Mouse (Mus musculus) liver, embryonic 13.5 days (tissue): Measurements from ENCODE around the gene Vamp1. TPM values are rescaled to one million over a fixed set of nuclear protein-coding genes. Genes with fewer than 3 reads are reported as not detected.

Source experiments
- ATAC-seq: fragments of 200-750 bp; cut with Nextera tagmentation; 2 replicates; pipeline ENCODE4 v1.8.0; 2017; ENCODE audit warnings: low read depth, mild to moderate bottlenecking, moderate number of reproducible peaks, moderate library complexity
- DNase-seq: peaks from one replicate; pipeline ENCODE4 v3.0.0; 2022
- H3K27ac ChIP-seq: fragments of 300-500 bp; sonication (generic); 2 replicates; pipeline ENCODE4 v1.5.1; 2015; ENCODE audit warnings: moderate library complexity, mild to moderate bottlenecking, inconsistent platforms
- H3K27me3 ChIP-seq: fragments of 300-500 bp; sonication (generic); 2 replicates; pipeline ENCODE4 v1.6.1; 2015; ENCODE audit warnings: mild to moderate bottlenecking, inconsistent platforms
- H3K36me3 ChIP-seq: fragments of 300-500 bp; sonication (generic); 2 replicates; pipeline ENCODE4 v1.6.1; 2015; ENCODE audit warnings: mild to moderate bottlenecking, inconsistent platforms
- H3K4me1 ChIP-seq: fragments of 300-500 bp; sonication (generic); replicated peaks from 2 replicates; pipeline ENCODE4 v1.6.1; 2015; ENCODE audit warnings: inconsistent platforms
- H3K4me2 ChIP-seq: fragments of 300-500 bp; sonication (generic); 2 replicates; pipeline ENCODE4 v1.6.1; 2015; ENCODE audit warnings: inconsistent platforms, mild to moderate bottlenecking, moderate library complexity
- H3K4me3 ChIP-seq: fragments of 300-500 bp; sonication (generic); replicated peaks from 2 replicates; pipeline ENCODE4 v1.5.1; 2015; ENCODE audit warnings: mild to moderate bottlenecking, inconsistent platforms
- H3K9ac ChIP-seq: fragments of 300-500 bp; sonication (generic); 2 replicates; pipeline ENCODE4 v1.6.1; 2015; ENCODE audit warnings: mild to moderate bottlenecking, inconsistent platforms
- H3K9me3 ChIP-seq: fragments of 300-500 bp; sonication (generic); replicated peaks from 2 replicates; pipeline ENCODE4 v1.6.1; 2016; ENCODE audit warnings: inconsistent platforms
- WGBS: fragments of 180-500 bp; shearing (Covaris S2); methylation state at CpG from one replicate; pipeline ENCODE4 v1.1.7; 2015; ENCODE audit not compliant: insufficient replicate concordance; 5-methylcytosine and 5-hydroxymethylcytosine counted together
- polyA plus RNA-seq: library from polyadenylated mRNA; unstranded; fragments of >200 nt; fragmentation: Nextera tagmentation; extraction: Ambion mirVana; gene quantifications from 2 replicates; pipeline ENCODE4 v1.2.1, GENCODE M21; 2015

Vamp1 gene
- polyA plus RNA-seq, result 1.6 and 2.1 TPM in 2 replicates

DNA sequence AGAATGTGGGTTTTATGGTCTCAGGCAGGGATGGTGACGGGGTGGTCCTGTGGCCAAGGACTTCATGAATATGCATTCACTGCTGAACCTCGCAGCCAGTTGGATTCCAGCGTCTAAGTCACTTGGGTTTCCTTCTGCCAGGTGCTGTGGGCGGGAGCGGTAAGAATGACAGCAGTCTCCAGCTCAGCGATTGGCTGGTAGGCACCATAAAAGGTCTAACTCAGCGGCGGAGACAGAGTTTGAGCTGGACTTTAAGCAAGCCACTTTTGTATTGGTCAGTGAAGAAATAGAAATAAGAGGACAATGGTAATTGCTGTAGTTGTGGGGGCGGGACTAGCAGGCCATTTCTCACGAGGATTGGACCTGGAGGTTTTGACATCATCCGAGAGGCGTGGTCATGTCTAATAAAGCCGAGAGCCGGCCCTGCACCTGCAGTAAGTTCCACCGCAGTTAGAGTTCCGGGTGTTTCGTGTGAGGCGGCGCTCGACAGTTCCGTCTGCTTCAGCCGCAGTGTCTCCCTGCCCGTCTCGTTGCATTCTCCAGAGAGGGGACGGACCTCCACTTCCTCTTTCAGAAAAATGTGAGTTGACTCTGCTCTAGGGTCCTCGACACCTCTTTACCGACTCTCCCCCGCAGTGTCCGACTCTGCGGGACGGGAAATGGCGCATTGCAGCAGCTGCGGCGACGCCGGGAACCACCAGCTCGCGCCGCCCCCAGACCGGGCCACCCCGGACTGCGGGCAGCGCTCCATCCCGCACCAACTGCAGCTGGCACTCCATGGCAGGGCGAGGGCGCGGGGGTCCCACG is at the start of gene Vamp1:
Vamp1 (plus strand) TSS at position 404 of the 807 bp plus-strand sequence.
- peak within 1 kb of the TSS; percentile 74 for H3K27ac ChIP-seq
- H3K4me1 ChIP-seq, result peaks cover 16% of the 10 kb centered on the region
- no peaks in the 10 kb centered on the region for H3K36me3 ChIP-seq
- peak within 1 kb of the TSS; percentile 86 for H3K9ac ChIP-seq
- peak; percentile 90 for DNase-seq
- peaks cover 25% of the 10 kb centered on the region for H3K27me3 ChIP-seq
- peak within 1 kb of the TSS; percentile 79 for H3K4me3 ChIP-seq
- under 1% methylated on average over 48 of the region's 48 CpGs for WGBS
- peak within 1 kb of the TSS; percentile 96 for H3K4me2 ChIP-seq
- ATAC-seq, result peak; percentile 95
- no peaks in the 10 kb centered on the region for H3K9me3 ChIP-seq

DNA sequence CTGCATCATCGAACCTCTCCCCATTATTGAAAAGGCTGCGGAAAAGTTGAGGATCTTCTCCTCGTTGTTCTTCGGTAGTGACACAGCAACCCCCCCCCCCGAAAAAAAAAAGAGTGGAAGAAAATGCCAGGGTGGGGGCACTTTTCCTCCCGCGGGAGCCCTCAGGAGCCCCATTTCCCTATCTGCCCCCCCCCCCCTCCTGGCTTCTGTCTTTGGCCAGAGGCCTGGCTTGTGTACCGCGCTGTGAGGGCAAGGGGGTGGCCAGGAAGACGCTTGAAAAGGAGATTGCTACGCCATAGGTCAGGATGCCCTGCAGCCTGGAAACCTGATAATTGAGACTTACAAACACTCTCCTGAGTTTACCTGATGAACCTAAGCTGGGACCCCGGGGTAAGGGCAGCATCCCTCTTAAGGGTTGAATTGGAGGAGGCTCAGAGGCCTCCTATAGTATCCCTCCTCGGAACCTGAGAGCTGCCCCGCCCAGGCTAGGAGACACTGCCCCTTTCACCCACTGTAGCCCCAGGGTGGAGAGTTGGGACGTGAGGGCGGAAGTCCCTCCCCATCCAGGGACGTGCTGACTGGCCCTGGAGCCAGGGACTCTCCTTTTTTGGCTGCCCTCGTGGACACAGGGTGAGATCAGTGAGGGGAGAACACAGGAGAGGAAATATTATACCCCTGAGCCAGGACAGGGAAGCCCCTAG is 49.1 kb upstream of the Vamp1 start, which contains the start of gene Gapdh:
Gapdh (minus strand) TSS at position 417 of the 701 bp plus-strand sequence.
- Histone ChIP-seq H3K9me3 (no peaks in the 10 kb centered on the region), H3K4me3 (peak within 1 kb of the TSS; percentile 80), H3K27ac (peak within 1 kb of the TSS; percentile 91), H3K9ac (peak within 1 kb of the TSS; percentile 91), H3K4me2 (peak within 1 kb of the TSS; percentile 79), H3K4me1 (peaks cover 69% of the 10 kb centered on the region), H3K36me3 (peaks cover 78% of the 10 kb centered on the region), H3K27me3 (no peaks in the 10 kb centered on the region)
- WGBS, result under 1% methylated on average over 17 of the region's 18 CpGs
- ATAC-seq, result peak; percentile 59
- DNase-seq, result peak; percentile 71

DNA sequence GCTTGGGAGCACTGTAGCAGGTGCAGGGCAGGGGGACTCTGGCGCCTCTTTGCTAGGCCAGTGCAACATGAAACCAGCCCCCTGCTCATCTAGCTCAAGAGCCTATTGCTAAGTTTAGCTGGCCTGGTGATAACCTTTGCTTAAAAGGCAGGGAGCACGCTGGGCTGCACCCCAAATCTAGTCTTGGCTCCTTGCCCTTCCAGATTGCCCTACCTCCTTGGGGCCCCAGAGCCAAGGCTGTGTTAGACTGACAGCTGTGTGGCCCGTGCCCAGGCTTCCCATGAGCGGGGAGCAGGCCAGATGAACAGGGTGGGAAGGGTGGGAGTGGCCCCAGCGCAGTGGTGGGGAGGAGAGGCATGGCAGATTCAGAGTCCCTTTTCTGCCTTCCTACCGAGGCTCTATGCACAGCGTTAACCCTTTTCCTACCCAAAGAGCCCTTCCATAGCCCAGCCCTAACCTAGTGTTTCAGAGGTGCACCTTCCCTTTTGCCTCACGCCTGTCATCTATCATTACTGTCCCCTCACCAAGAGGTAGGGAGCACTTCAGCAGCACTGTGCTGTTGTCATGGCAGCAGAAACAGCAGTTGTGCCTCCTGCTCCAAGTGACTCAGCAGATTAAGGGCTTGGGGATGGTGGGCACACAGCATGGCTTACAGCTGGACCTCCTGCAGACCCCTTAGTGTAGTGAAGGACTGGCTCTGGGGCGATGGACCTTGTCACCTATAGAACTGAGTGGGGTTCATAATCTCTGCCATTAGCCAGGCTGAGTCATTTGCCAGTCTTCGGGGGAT is 48.3 kb upstream of the Vamp1 start:
- Histone ChIP-seq H3K9me3 (no peaks in the 10 kb centered on the region), H3K4me1 (peaks cover 60% of the 10 kb centered on the region), H3K27me3 (no peaks in the 10 kb centered on the region), H3K36me3 (peaks cover 79% of the 10 kb centered on the region), H3K9ac (peak overlapping the region; percentile 91), H3K27ac (peak overlapping the region; percentile 90), H3K4me2 (peak overlapping the region; percentile 79), H3K4me3 (peak overlapping the region; percentile 80)
- ATAC-seq, result 0 out of 2 replicates have a peak, but pooled peaks have one; percentile 8
- 21% methylated on average over 10 of the region's 10 CpGs for WGBS
- DNase-seq, result peak; percentile 40

DNA sequence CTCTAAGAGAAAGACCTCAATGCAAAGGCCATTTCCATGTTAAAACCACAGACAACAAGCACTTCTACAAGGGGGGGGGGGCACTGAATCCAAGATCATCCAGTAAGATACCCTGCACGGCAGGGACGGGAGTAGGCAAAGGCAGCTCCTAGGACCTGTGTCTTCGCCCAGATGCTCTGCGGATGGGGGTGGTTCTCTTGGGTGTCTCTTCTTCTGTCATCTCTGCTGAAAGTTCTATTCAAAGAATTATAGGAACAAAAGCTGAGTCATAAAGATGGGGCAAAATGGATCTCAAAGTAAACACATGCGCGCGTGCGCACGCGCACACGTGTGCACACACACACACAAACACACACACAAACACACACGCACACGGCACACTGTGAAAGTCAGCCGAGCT is 47.3 kb upstream of the Vamp1 start:
- Histone ChIP-seq H3K27ac (peak overlapping the region; percentile 90; the same call in 1 of the 2 replicates), H3K9me3 (no peaks in the 10 kb centered on the region), H3K4me1 (peaks cover 56% of the 10 kb centered on the region), H3K4me3 (no peak overlapping the region), H3K36me3 (peaks cover 80% of the 10 kb centered on the region), H3K4me2 (no peak overlapping the region), H3K27me3 (no peaks in the 10 kb centered on the region), H3K9ac (no peak overlapping the region)
- DNase-seq (no peak), ATAC-seq (no peak)
- 91% methylated on average over 14 of the region's 14 CpGs for WGBS

DNA sequence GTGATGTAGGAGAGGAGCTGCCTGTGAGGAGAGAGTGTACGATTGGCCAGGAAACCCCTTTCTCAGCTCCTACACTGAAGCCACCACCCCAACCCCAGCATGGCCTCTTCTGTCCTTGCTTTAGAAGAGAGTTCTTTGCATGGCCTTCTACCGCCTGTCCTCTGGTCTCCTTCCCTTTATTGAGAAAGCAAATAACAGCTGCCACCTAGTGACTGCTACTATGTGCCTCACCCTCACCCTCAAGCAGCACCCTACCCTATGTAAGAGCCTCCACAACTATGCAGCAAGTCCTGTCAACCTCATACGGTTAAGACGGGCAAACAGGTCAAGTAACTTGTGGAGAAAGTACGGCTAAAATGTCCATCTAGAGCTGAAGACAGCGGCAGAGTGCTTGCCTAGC is 45.2 kb upstream of the Vamp1 start:
- peaks cover 88% of the 10 kb centered on the region for H3K36me3 ChIP-seq
- H3K27me3 ChIP-seq, result no peaks in the 10 kb centered on the region
- WGBS, result 86% methylated on average over 6 of the region's 6 CpGs
- no peak overlapping the region for H3K4me3 ChIP-seq
- no peak for ATAC-seq
- no peaks in the 10 kb centered on the region for H3K9me3 ChIP-seq
- DNase-seq, result no peak
- H3K27ac ChIP-seq, result no peak overlapping the region
- peaks cover 47% of the 10 kb centered on the region for H3K4me1 ChIP-seq
- no peak overlapping the region for H3K4me2 ChIP-seq
- no peak overlapping the region for H3K9ac ChIP-seq

DNA sequence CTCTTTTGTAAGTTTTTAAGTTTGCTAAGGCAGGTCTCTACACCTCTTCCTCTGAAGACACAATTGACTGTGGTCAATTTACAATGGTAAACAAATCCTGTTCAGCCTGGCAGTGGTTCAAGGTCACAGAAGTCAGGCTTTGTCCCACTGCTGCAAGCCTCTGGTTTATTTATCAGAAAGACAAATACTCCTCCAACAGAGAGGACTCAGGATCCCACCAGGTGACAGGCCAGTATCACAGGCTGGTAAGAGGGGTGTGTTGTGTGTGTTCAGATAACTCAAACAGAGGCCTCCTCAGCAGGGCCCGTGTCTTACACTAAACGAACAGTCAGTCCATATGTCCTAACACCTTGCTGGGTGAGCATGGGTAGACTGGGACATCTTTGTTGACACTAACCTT is 42.9 kb upstream of the Vamp1 start:
- H3K27me3 ChIP-seq, result no peaks in the 10 kb centered on the region
- H3K4me1 ChIP-seq, result peaks cover 27% of the 10 kb centered on the region
- no peak for DNase-seq
- peaks cover 100% of the 10 kb centered on the region for H3K36me3 ChIP-seq
- H3K4me3 ChIP-seq, result no peak overlapping the region
- H3K9me3 ChIP-seq, result no peaks in the 10 kb centered on the region
- no peak overlapping the region for H3K4me2 ChIP-seq
- WGBS, result 64% methylated on average over 2 of the region's 2 CpGs
- peak; percentile 30; the same call in 1 of the 2 replicates for ATAC-seq
- H3K27ac ChIP-seq, result 0 out of 2 replicates have a peak overlapping the region, but pooled peaks have one; percentile 35
- H3K9ac ChIP-seq, result no peak overlapping the region

DNA sequence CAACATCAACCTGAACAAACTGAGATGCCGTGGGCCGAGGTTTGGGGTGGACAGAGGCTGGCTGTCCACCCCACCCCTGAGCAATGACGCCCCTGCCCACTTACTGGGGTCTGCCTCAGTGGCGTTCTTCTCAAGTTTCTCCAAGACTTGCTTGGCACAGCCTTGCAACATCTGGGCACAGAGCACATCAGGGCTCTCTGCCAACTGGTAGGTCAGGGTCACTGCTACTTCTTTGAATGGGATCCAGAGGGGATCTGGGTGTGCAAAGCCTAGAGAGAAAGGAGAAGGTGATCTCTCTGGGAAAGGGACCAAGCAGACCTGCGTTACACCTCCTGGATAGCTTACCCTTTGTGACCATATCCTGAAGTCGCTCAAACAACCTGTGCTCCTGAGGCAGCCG is 42.1 kb upstream of the Vamp1 start:
- WGBS, result 88% methylated on average over 7 of the region's 7 CpGs
- Histone ChIP-seq H3K36me3 (peaks cover 100% of the 10 kb centered on the region), H3K9me3 (no peaks in the 10 kb centered on the region), H3K27ac (no peak overlapping the region), H3K9ac (no peak overlapping the region), H3K27me3 (no peaks in the 10 kb centered on the region), H3K4me2 (no peak overlapping the region), H3K4me1 (peaks cover 19% of the 10 kb centered on the region), H3K4me3 (no peak overlapping the region)
- ATAC-seq, result no peak
- no peak for DNase-seq

DNA sequence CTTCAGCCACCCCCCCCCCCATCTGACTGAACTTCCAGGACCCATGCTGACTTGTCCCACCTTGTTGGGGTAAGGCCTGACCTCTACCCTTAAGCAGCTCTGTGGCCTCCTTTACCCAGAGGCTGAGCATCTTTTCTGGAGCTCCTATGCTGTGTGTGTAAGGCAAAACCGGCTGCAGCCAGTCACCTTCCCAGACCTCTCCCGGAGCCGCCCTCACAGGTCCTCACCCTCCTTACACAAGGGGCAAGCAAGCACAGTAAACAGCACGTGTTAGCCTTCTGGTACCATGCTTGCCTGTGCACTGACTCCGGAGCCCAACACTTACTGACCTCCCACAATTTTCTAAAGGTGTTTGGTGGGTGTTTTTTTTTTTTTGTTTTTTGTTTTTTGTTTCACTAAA is 39.9 kb upstream of the Vamp1 start:
- Histone ChIP-seq H3K9me3 (no peaks in the 10 kb centered on the region), H3K27me3 (no peaks in the 10 kb centered on the region), H3K36me3 (peaks cover 100% of the 10 kb centered on the region), H3K27ac (no peak overlapping the region), H3K4me1 (peaks cover 11% of the 10 kb centered on the region; the same call in 1 of the 2 replicates), H3K9ac (no peak overlapping the region), H3K4me2 (no peak overlapping the region), H3K4me3 (no peak overlapping the region)
- no peak for DNase-seq
- ATAC-seq, result no peak
- 95% methylated on average over 5 of the region's 5 CpGs for WGBS

DNA sequence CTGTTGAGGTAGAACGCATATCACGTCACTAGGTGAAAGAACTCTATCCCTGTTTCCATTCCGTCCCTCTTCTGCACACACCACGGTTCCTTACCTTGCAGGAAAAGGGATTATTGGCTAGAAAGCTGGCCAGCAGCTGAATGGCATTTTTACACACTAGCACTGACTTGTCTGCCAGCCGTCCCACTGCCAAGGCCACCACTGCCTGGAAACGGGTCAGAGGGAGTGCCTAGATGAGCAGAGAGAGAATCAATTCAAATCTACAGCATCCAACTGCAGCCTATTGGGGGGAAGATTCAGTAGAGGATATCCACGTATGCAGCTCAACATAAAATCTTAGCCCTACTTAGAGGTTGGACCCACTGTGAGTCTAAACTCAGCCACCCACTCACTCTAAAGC is 35.8 kb upstream of the Vamp1 start:
- Histone ChIP-seq H3K27me3 (no peaks in the 10 kb centered on the region), H3K4me2 (no peak overlapping the region), H3K9ac (no peak overlapping the region), H3K4me1 (no peaks in the 10 kb centered on the region), H3K36me3 (peaks cover 100% of the 10 kb centered on the region), H3K27ac (no peak overlapping the region), H3K4me3 (no peak overlapping the region), H3K9me3 (no peaks in the 10 kb centered on the region)
- WGBS, result 92% methylated on average over 7 of the region's 7 CpGs
- ATAC-seq (no peak), DNase-seq (no peak)

DNA sequence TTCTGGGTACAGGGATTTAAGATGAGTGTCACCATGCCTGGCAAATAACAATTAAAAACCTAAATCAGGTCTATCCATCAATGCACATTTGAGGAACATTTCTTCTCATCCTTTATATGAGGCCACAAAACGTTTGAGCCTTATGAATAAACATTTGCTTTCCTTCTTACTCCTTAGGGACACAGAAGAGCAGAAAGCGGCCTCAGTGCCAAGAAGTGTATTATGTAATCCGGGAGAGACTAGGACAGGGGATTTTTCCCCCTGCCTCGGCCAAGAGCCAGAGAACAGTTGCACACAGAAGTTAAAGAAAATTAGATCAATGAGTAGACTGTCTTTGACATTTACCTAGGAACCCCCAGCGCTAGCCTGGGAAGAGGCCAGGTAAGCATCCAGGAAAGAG is 33.2 kb upstream of the Vamp1 start:
- Histone ChIP-seq H3K36me3 (peaks cover 100% of the 10 kb centered on the region), H3K9me3 (no peaks in the 10 kb centered on the region), H3K27ac (no peak overlapping the region), H3K4me3 (no peak overlapping the region), H3K4me1 (no peaks in the 10 kb centered on the region), H3K27me3 (no peaks in the 10 kb centered on the region), H3K4me2 (no peak overlapping the region), H3K9ac (no peak overlapping the region)
- no peak for DNase-seq
- ATAC-seq, result no peak
- WGBS, result 86% methylated on average over 5 of the region's 5 CpGs

DNA sequence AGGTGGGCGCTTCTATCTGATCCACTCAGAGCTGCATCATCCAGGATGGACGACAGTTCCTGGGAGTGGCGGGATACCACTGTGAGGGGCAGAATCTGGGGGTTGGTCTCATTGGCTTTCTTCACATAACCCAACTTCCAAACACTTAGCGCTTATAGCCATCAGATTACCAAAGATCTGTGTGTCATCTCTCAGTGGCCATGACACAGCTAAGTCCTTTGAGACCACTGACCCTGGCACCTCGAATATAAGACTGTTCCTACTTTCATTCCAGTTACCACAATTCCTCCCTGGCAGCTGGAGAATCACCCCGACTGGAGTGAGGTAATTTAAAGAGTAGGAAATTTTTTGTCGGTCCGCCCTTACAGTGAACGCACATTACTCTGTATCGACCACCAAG is 29.1 kb upstream of the Vamp1 start:
- Histone ChIP-seq H3K27me3 (no peaks in the 10 kb centered on the region), H3K9me3 (no peaks in the 10 kb centered on the region), H3K4me3 (no peak overlapping the region), H3K4me1 (peaks cover 32% of the 10 kb centered on the region), H3K36me3 (peaks cover 86% of the 10 kb centered on the region), H3K27ac (no peak overlapping the region), H3K9ac (no peak overlapping the region), H3K4me2 (no peak overlapping the region)
- no peak for DNase-seq
- no peak for ATAC-seq
- 91% methylated on average over 10 of the region's 10 CpGs for WGBS
